ENCODE assay signal across 10 mouse cellular contexts in genomic region chr11:110402671-110403070, GRCm38 (mm10). TPM values are rescaled to one million over a fixed set of nuclear protein-coding genes. Genes with fewer than 3 reads are reported as not detected.
DNase-seq lines count a peak whose midpoint lies in the region; ATAC-seq and TF ChIP-seq lines count a peak whose summit lies in the region.
"Had no signal": no experiment of that assay in that cellular context is flagged by ENCODE, and none has a peak within 500 bp of the region (broad histone marks: within the 10 kb centered on the region; RNA-seq: fewer than 3 reads in every experiment).

No protein-coding gene starts in this region.

- no peak for ATAC-seq in heart, postnatal 0 days (ENCODE audit: insufficient read depth, low read depth)
- no peak for ATAC-seq in midbrain, embryonic 11.5 days (ENCODE audit: low FRiP score)
- ATAC-seq in midbrain, postnatal 0 days (ENCODE audit: low FRiP score), result no peak
- ATAC-seq in intestine, embryonic 16.5 days, result peak; percentile 27; the same call in 1 of the 2 replicates
- ATAC-seq: hindbrain, embryonic 16.5 days had no signal

- no peaks in the 10 kb centered on the region for H3K27me3 ChIP-seq in heart, postnatal 0 days (ENCODE audit: control insufficient read depth, insufficient read depth, low read length)
- H3K27me3 ChIP-seq in midbrain, embryonic 11.5 days (ENCODE audit: control insufficient read depth, insufficient read depth, low read length), result no peaks in the 10 kb centered on the region
- H3K27me3 ChIP-seq in midbrain, postnatal 0 days (ENCODE audit: insufficient read depth, low read length), result no peaks in the 10 kb centered on the region
- no peaks in the 10 kb centered on the region for H3K27me3 ChIP-seq in intestine, embryonic 16.5 days (replicated peaks; ENCODE audit: control insufficient read depth, insufficient read depth, low read length)

- H3K4me3 ChIP-seq in heart, postnatal 0 days (ENCODE audit: low read depth, low read length), result no peak overlapping the region
- no peak overlapping the region for H3K4me3 ChIP-seq in midbrain, embryonic 11.5 days (ENCODE audit: low read depth, low read length)
- H3K4me3 ChIP-seq in midbrain, postnatal 0 days (ENCODE audit: low read depth, low read length), result no peak overlapping the region
- no peak overlapping the region for H3K4me3 ChIP-seq in intestine, embryonic 16.5 days (ENCODE audit: low read length)

- DNase-seq in heart, postnatal 0 days (ENCODE audit: low spot score), result no peak
- no peak for DNase-seq in heart, adult 8-10 months (ENCODE audit: low spot score)
- DNase-seq in midbrain, embryonic 11.5 days (ENCODE audit: low spot score, missing footprints), result peak; percentile 35
- DNase-seq in midbrain, postnatal 0 days (ENCODE audit: low spot score), result no peak
- DNase-seq in spleen, postnatal 36 days (ENCODE audit: low spot score in 2 of 2), result no peak
- DNase-seq in thymus, postnatal 36 days, result no peak
- DNase-seq: cerebellum, adult 9-11 months had no signal

- H3K9ac ChIP-seq in heart, postnatal 0 days (replicated peaks; ENCODE audit: low read depth, low read length), result no peak overlapping the region
- H3K9ac ChIP-seq in midbrain, embryonic 11.5 days (ENCODE audit: low read length), result no peak overlapping the region
- no peak overlapping the region for H3K9ac ChIP-seq in midbrain, postnatal 0 days (replicated peaks; ENCODE audit: low read length, poor library complexity, severe bottlenecking)
- no peak overlapping the region for H3K9ac ChIP-seq in intestine, embryonic 16.5 days (ENCODE audit: low read depth, low read length)

- H3K4me1 ChIP-seq in heart, postnatal 0 days (ENCODE audit: control insufficient read depth, insufficient read depth), result peaks cover 25% of the 10 kb centered on the region; the same call in 1 of the 2 replicates
- H3K4me1 ChIP-seq in midbrain, embryonic 11.5 days (ENCODE audit: control insufficient read depth, insufficient read depth, low read length), result peaks cover 9% of the 10 kb centered on the region
- H3K4me1 ChIP-seq in midbrain, postnatal 0 days (ENCODE audit: insufficient read depth, low read length), result 0 out of 2 replicates have a peak, but pooled peaks cover 7% of the 10 kb centered on the region
- H3K4me1 ChIP-seq in intestine, embryonic 16.5 days (ENCODE audit: control insufficient read depth, insufficient read depth, low read length), result peaks cover 21% of the 10 kb centered on the region

- WGBS in heart, postnatal 0 days, result 24% methylated on average over 3 of the region's 3 CpGs
- WGBS in midbrain, embryonic 11.5 days, result 63% methylated on average over 3 of the region's 3 CpGs
- 24% methylated on average over 3 of the region's 3 CpGs for WGBS in midbrain, postnatal 0 days
- 25% methylated on average over 3 of the region's 3 CpGs for whole genome bisulfite sequencing in intestine, embryonic 16.5 days

- H3K9me3 ChIP-seq in heart, postnatal 0 days (replicated peaks; ENCODE audit: control insufficient read depth, low read length), result no peaks in the 10 kb centered on the region
- H3K9me3 ChIP-seq in midbrain, embryonic 11.5 days (ENCODE audit: control insufficient read depth, low read length), result no peaks in the 10 kb centered on the region
- H3K9me3 ChIP-seq in midbrain, postnatal 0 days (ENCODE audit: low read length), result no peaks in the 10 kb centered on the region
- H3K9me3 ChIP-seq in intestine, embryonic 16.5 days (ENCODE audit: control insufficient read depth, low read length), result no peaks in the 10 kb centered on the region

- no peaks in the 10 kb centered on the region for H3K36me3 ChIP-seq in heart, postnatal 0 days (replicated peaks; ENCODE audit: control insufficient read depth, insufficient read depth, low read length)
- H3K36me3 ChIP-seq in midbrain, embryonic 11.5 days (ENCODE audit: control insufficient read depth, insufficient read depth, low read length), result no peaks in the 10 kb centered on the region
- H3K36me3 ChIP-seq in midbrain, postnatal 0 days (ENCODE audit: insufficient read depth, low read length), result no peaks in the 10 kb centered on the region
- H3K36me3 ChIP-seq in intestine, embryonic 16.5 days (ENCODE audit: control insufficient read depth, insufficient read depth, low read length), result no peaks in the 10 kb centered on the region

- peak overlapping the region; percentile 26 for H3K4me2 ChIP-seq in heart, postnatal 0 days (ENCODE audit: low read depth, low read length)
- no peak overlapping the region for H3K4me2 ChIP-seq in midbrain, embryonic 11.5 days
- H3K4me2 ChIP-seq in midbrain, postnatal 0 days (ENCODE audit: low read depth, low read length, poor library complexity, severe bottlenecking), result no peak overlapping the region
- no peak overlapping the region for H3K4me2 ChIP-seq in intestine, embryonic 16.5 days (ENCODE audit: low read depth, low read length)

- TF ChIP-seq EP300 in heart, postnatal 0 days (IDR thresholded peaks at IDR 0.05; ENCODE audit: low read depth), result no peak

- TF ChIP-seq CTCF in heart, postnatal 0 days (IDR thresholded peaks at IDR 0.05; ENCODE audit: low read depth), result no peak
- TF ChIP-seq CTCF in midbrain, postnatal 0 days (IDR thresholded peaks at IDR 0.05), result no peak

- H3K27ac ChIP-seq in heart, postnatal 0 days (ENCODE audit: low read depth), result peak overlapping the region; percentile 43
- H3K27ac ChIP-seq in midbrain, embryonic 11.5 days (ENCODE audit: low read depth, low read length), result no peak overlapping the region
- H3K27ac ChIP-seq in midbrain, postnatal 0 days (ENCODE audit: low read depth, low read length), result no peak overlapping the region
- no peak overlapping the region for H3K27ac ChIP-seq in intestine, embryonic 16.5 days (ENCODE audit: low read length)
- H3K27ac ChIP-seq: macrophage had no signal

RNA-seq across cellular contexts. Expression of gene Map2k6, which starts 3.7 kb away (rescaled TPM):
- total RNA-seq in heart, postnatal 0 days (2014; rRNA removed; ENCODE audit: low replicate concordance), result 11.3 and 17.4 TPM in 2 replicates
- 9.3 and 12.1 TPM in 2 replicates for polyA plus RNA-seq in heart, postnatal 0 days (2015; fragmentation: Nextera tagmentation; extraction: Ambion mirVana)
- 1 to 10 TPM; 2.9 to 7.0 (median 5.4) TPM for total RNA-seq in heart, adult 8-10 months (2022)
- 37.1 and 38.7 TPM in 2 replicates for polyA plus RNA-seq in midbrain, embryonic 11.5 days (2014; fragmentation: Nextera tagmentation; extraction: Ambion mirVana)
- 12.3 and 14.9 TPM in 2 replicates for total RNA-seq in midbrain, postnatal 0 days (2014; rRNA removed)
- 10.1 and 10.6 TPM in 2 replicates for polyA plus RNA-seq in midbrain, postnatal 0 days (2015; fragmentation: Nextera tagmentation; extraction: Ambion mirVana)
- 15.4 and 17.4 TPM in 2 replicates for polyA plus RNA-seq in intestine, embryonic 16.5 days (2015; fragmentation: Nextera tagmentation; extraction: Ambion mirVana)
